Mouse (Mus musculus): ENCODE results near the gene Nlrc5.

DNA sequence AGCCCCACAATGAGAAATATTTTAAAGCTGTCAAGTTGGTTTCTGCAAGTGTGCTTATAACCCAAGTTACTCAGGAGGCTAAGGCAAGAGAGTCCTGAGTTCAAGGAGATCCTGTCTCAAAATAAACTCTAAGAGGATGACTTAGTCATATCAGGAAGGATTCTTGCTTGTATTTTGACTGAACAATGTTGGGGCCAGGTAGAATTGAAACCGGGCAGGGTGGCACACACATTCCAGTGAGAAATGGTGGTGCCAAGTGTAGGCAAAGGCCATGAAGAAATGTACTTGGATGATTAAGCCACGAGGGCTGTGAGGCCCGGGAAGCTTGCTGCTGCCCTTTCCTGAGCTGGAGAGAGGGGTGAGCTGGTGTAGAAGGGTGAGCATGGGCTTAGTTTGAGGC, 13.0 kb downstream of the Nlrc5 start:
- TF ChIP-seq EP300 (IDR thresholded peaks at IDR 0.05; ENCODE audit: insufficient read depth, low read depth, low read length) (no peak), CTCF (IDR thresholded peaks at IDR 0.05) (no peak)

All from heart, adult 2 months (tissue).